8 mouse cellular contexts compared by ENCODE assay signal in the genomic region with DNA sequence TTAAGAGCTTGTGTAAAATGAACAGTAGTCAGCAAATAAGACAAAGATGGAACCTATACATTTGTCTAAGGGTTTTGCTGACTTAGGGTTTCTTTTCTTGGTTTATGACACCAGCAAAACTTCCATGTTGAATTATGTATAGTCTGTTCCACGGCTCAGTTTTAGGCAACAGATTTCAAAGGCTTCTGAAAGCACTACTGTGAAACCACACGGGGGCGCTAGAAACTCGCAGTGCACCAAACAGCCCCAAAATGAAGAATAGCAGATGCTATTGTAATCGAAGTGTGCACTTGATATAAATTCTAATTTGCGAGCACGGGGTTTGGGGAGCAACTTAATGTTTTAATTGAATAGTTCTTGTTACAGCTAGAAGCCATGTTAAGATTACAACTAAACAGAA. TPM values are rescaled to one million over a fixed set of nuclear protein-coding genes. Genes with fewer than 3 reads are reported as not detected.
A peak's percentile ranks its signal among the peaks of the same experiment; 100 is the strongest.
DNase-seq lines count a peak whose midpoint lies in the region; ATAC-seq and TF ChIP-seq lines count a peak whose summit lies in the region.

No protein-coding gene starts in this region.

- in situ Hi-C loops in Patski (cut with MboI; ENCODE audit: low pct_unique_long_range_greater_than_20kb): loop anchor here (5.0 kb wide), 1 partner anchor 1956 kb away; no protein-coding TSS in a partner anchor

- H3K4me2 ChIP-seq in midbrain, embryonic 13.5 days (replicated peaks): no peak overlapping the region

- no peak overlapping the region for H3K27ac ChIP-seq in heart, adult 2 months
- no peak overlapping the region for H3K27ac ChIP-seq in midbrain, embryonic 13.5 days

- no peaks in the 10 kb centered on the region for H3K9me3 ChIP-seq in midbrain, embryonic 13.5 days

- TF ChIP-seq CTCF in heart, adult 2 months (IDR thresholded peaks at IDR 0.05): peak; percentile 84
- peak; percentile 92 for TF ChIP-seq CTCF in Patski (IDR thresholded peaks at IDR 0.05)

- no peak for TF ChIP-seq EP300 in heart, adult 2 months (IDR thresholded peaks at IDR 0.05; ENCODE audit: insufficient read depth, low read depth, low read length)

- no peaks in the 10 kb centered on the region for H3K36me3 ChIP-seq in heart, adult 2 months (ENCODE audit: control insufficient read depth, insufficient read depth, low read length)
- no peaks in the 10 kb centered on the region for H3K36me3 ChIP-seq in midbrain, embryonic 13.5 days

- DNase-seq in heart, adult 2 months: peak; percentile 6 to 28
- no peak for DNase-seq in heart, adult 11 months
- DNase-seq in Patski (ENCODE audit: low read depth, low spot score): no peak
- peak; percentile 46 to 66 for DNase-seq in cerebellum, postnatal 4 days (ENCODE audit: low spot score in 2 of 2)
- DNase-seq in gastrocnemius, postnatal 4 days (ENCODE audit: low spot score in 2 of 2): peak; percentile 29 to 56
- peak; percentile 34 to 79 for DNase-seq in layer of hippocampus, postnatal 14 days (ENCODE audit: low spot score in 2 of 2)
- DNase-seq in thymus, postnatal 4 days: peak; percentile 70

- WGBS in heart, adult 2 months: 7% methylated on average over 7 of the region's 7 CpGs
- WGBS in midbrain, embryonic 13.5 days: 10% methylated on average over 7 of the region's 7 CpGs

- H3K4me1 ChIP-seq in heart, adult 2 months (ENCODE audit: control insufficient read depth, insufficient read depth, low read length): no peaks in the 10 kb centered on the region
- H3K4me1 ChIP-seq in midbrain, embryonic 13.5 days (replicated peaks): 0 out of 2 replicates have a peak, but pooled peaks cover 2% of the 10 kb centered on the region

- no peaks in the 10 kb centered on the region for H3K27me3 ChIP-seq in heart, adult 2 months (ENCODE audit: control insufficient read depth, insufficient read depth, low read length)
- H3K27me3 ChIP-seq in Patski: peaks cover 32% of the 10 kb centered on the region
- H3K27me3 ChIP-seq in midbrain, embryonic 13.5 days: no peaks in the 10 kb centered on the region

- CTCF ChIA-PET in Patski (lab: Charles Lee): interaction anchor here (0.7 to 1.5 kb wide), 5 partner anchors 10 to 122 kb away, joined by 3 to 5 read pairs (median 3); no protein-coding TSS in a partner anchor

- no peak for ATAC-seq in Patski
- peak; percentile 45; the same call in 1 of the 2 replicates for ATAC-seq in midbrain, embryonic 13.5 days

- H3K4me3 ChIP-seq in heart, adult 2 months: no peak overlapping the region
- no peak overlapping the region for H3K4me3 ChIP-seq in midbrain, embryonic 13.5 days (replicated peaks)

- POLR2A ChIA-PET in Patski (lab: Charles Lee): no interaction called here

- TF ChIP-seq POLR2A in heart, adult 2 months (IDR thresholded peaks at IDR 0.05; ENCODE audit: insufficient read depth, low read depth, low read length): no peak

- H3K9ac ChIP-seq in heart, adult 2 months (ENCODE audit: low read depth, low read length): no peak overlapping the region
- H3K9ac ChIP-seq in midbrain, embryonic 13.5 days (replicated peaks): no peak overlapping the region

- no peaks in the 10 kb centered on the region for H3K79me2 ChIP-seq in heart, adult 2 months (replicated peaks; ENCODE audit: control insufficient read depth, insufficient read depth, low read length)

- intact Hi-C loops in heart, adult 2 months (cut with DNase I): no loop called here

RNA-seq across cellular contexts. Expression of gene Cps1, which starts 58.3 kb away (rescaled TPM):
- under 1 TPM; 0.05 to 0.08 TPM for total RNA-seq in heart, adult 2 months (2021)
- 0.02 and 0.38 TPM in 2 replicates for polyA plus RNA-seq in heart, adult 2 months (2012; rRNA removed)
- not detected for polyA plus RNA-seq in Patski (2021)
- total RNA-seq in gastrocnemius, postnatal 4 days (2021): 1 to 10 TPM in 1 of 2 experiments, under 1 TPM in 1; 0.15 to 1.0 TPM
- total RNA-seq in layer of hippocampus, postnatal 14 days (2021): under 1 TPM; 0.43 to 0.46 TPM
- 0.44 and 0.48 TPM in 2 replicates for polyA plus RNA-seq in midbrain, embryonic 13.5 days (2015; fragmentation: Nextera tagmentation; extraction: Ambion mirVana)

Comparison
In these comparisons a context has a peak if more than half of its experiments do, and no peak if none do; other contexts are left out.
1. DNase-seq: peak in heart, adult 2 months (2 of 2), cerebellum, postnatal 4 days (2 of 2), gastrocnemius, postnatal 4 days (2 of 2), layer of hippocampus, postnatal 14 days (2 of 2) and thymus, postnatal 4 days (single experiment); none in heart, adult 11 months (single experiment) and Patski (single experiment).